Mouse (Mus musculus) heart, adult 8-10 months (tissue): Measurements from ENCODE around the gene H2-DMb2. TPM values are rescaled to one million over a fixed set of nuclear protein-coding genes. Genes with fewer than 3 reads are reported as not detected.

ENCODE experiments used
- total RNA-seq, 4 experiments: library from RNA; stranded (reverse); gene quantifications; 2 replicates each; pipeline ENCODE4 v1.2.4; 2022

H2-DMb2 gene
- total RNA-seq, 4 experiments from 2014 or later, result 0.65 to 1.1 (median 0.97) TPM

Other genes starting within 250 kb of the H2-DMb2 start
- not detected for gene Platr17, start 238.2 kb upstream of the H2-DMb2 start, total RNA-seq
- 10 to 100 TPM; 11.5 to 16.2 (median 13.7) TPM for gene Daxx, start 233.9 kb upstream of the H2-DMb2 start, total RNA-seq
- 100 to 1,000 TPM in 2 of 4 experiments, 10 to 100 TPM in 2; 96.8 to 113 (median 105) TPM for gene Tapbp, start 227.4 kb upstream of the H2-DMb2 start, total RNA-seq
- 10 to 100 TPM; 18.1 to 21.0 (median 19.3) TPM for gene Zbtb22, start 227.4 kb upstream of the H2-DMb2 start, total RNA-seq
- gene Rgl2, start 213.8 kb upstream of the H2-DMb2 start, total RNA-seq, result 10 to 100 TPM; 29.8 to 35.1 (median 34.1) TPM
- gene Pfdn6, start 203.0 kb upstream of the H2-DMb2 start, total RNA-seq, result 10 to 100 TPM; 62.7 to 82.9 (median 71.1) TPM
- 10 to 100 TPM; 10.1 to 12.8 (median 11.6) TPM for gene Wdr46, start 202.6 kb upstream of the H2-DMb2 start, total RNA-seq
- 1 to 10 TPM in 3 of 4 experiments, under 1 TPM in 1; 0.89 to 2.6 (median 1.6) TPM for gene B3galt4, start 191.8 kb upstream of the H2-DMb2 start, total RNA-seq
- gene Vps52, start 187.5 kb upstream of the H2-DMb2 start, total RNA-seq, result 10 to 100 TPM; 35.6 to 45.0 (median 41.6) TPM
- gene Rps18, start 187.3 kb upstream of the H2-DMb2 start, total RNA-seq, result 100 to 1,000 TPM; 373 to 430 (median 408) TPM
- 100 to 1,000 TPM; 111 to 163 (median 123) TPM for gene H2-K1, start 143.0 kb upstream of the H2-DMb2 start, total RNA-seq
- 10 to 100 TPM; 11.9 to 18.1 (median 14.1) TPM for gene Ring1, start 118.6 kb upstream of the H2-DMb2 start, total RNA-seq
- gene H2-Ke6, start 115.2 kb upstream of the H2-DMb2 start, total RNA-seq, result 100 to 1,000 TPM; 134 to 149 (median 137) TPM
- gene Slc39a7, start 111.6 kb upstream of the H2-DMb2 start, total RNA-seq, result 10 to 100 TPM; 64.1 to 79.1 (median 73.2) TPM
- 10 to 100 TPM; 33.4 to 46.3 (median 42.3) TPM for gene Rxrb, start 111.5 kb upstream of the H2-DMb2 start, total RNA-seq
- 1 to 10 TPM in 3 of 4 experiments, under 1 TPM in 1; 0.87 to 1.3 (median 1.2) TPM for gene Col11a2, start 103.9 kb upstream of the H2-DMb2 start, total RNA-seq
- under 1 TPM in 2 of 4 experiments, not detected in 2; 0.25 to 0.28 TPM for gene H2-Oa, start 51.0 kb upstream of the H2-DMb2 start, total RNA-seq
- 1 to 10 TPM; 2.2 to 3.9 (median 3.7) TPM for gene H2-DMa, start 23.8 kb upstream of the H2-DMb2 start, total RNA-seq
- gene Brd2, start 20.7 kb upstream of the H2-DMb2 start, total RNA-seq, result 10 to 100 TPM; 61.0 to 75.7 (median 69.8) TPM
- gene H2-DMb1, start 9.8 kb downstream of the H2-DMb2 start, total RNA-seq, result 1 to 10 TPM; 1.8 to 3.0 (median 2.4) TPM
- gene Tap1, start 44.2 kb downstream of the H2-DMb2 start, total RNA-seq, result 1 to 10 TPM; 4.4 to 5.6 (median 4.7) TPM
- 10 to 100 TPM in 2 of 4 experiments, 1 to 10 TPM in 2; 6.9 to 12.9 (median 8.7) TPM for gene Psmb9, start 44.5 kb downstream of the H2-DMb2 start, total RNA-seq
- 10 to 100 TPM; 10.7 to 15.1 (median 12.8) TPM for gene Psmb8, start 54.4 kb downstream of the H2-DMb2 start, total RNA-seq
- 10 to 100 TPM; 21.4 to 25.3 (median 24.6) TPM for gene Tap2, start 60.2 kb downstream of the H2-DMb2 start, total RNA-seq
- 1 to 10 TPM in 1 of 4 experiments, under 1 TPM in 3; 0.41 to 1.5 (median 0.51) TPM for gene H2-Ob, start 95.6 kb downstream of the H2-DMb2 start, total RNA-seq
- 10 to 100 TPM; 13.2 to 19.1 (median 15.6) TPM for gene H2-Ab1, start 114.4 kb downstream of the H2-DMb2 start, total RNA-seq
- 10 to 100 TPM; 15.7 to 28.3 (median 26.7) TPM for gene H2-Aa, start 144.5 kb downstream of the H2-DMb2 start, total RNA-seq
- gene H2-Eb1, start 162.6 kb downstream of the H2-DMb2 start, total RNA-seq, result 10 to 100 TPM; 15.1 to 32.1 (median 26.2) TPM
- gene H2-Eb2, start 182.4 kb downstream of the H2-DMb2 start, total RNA-seq, result not detected
- under 1 TPM; 0.16 to 0.68 (median 0.49) TPM for gene Btnl2, start 211.5 kb downstream of the H2-DMb2 start, total RNA-seq
- not detected for gene Btnl1, start 233.8 kb downstream of the H2-DMb2 start, total RNA-seq